Mouse (Mus musculus) kidney, adult 18-20 months (tissue): ENCODE measurements at regions not wholly inside any gene's neighbourhood (a gene's known extent, or its start where the extent isn't known, plus 50 kb on each side); places are given as distances from the start of the nearest gene placed in this dataset.

ENCODE experiments used
- DNase-seq: peaks from one replicate; pipeline ENCODE4 v3.0.0; 2021

GRCm38 (mm10) chr11:45058658-45059057, 441.5 kb downstream of the Ebf1 start:
- DNase-seq = no peak

- DNase-seq = no peak
Measured at GRCm38 (mm10) chr11:45066592-45066991, 449.5 kb downstream of the Ebf1 start.

GRCm38 (mm10) chr11:45070280-45070679, 453.2 kb downstream of the Ebf1 start:
- no peak for DNase-seq

- no peak for DNase-seq
Measured at GRCm38 (mm10) chr11:45071195-45071594, 454.1 kb downstream of the Ebf1 start.

GRCm38 (mm10) chr11:45084506-45085037, 467.5 kb downstream of the Ebf1 start:
- DNase-seq = no peak

- DNase-seq = no peak
Measured at GRCm38 (mm10) chr11:45085145-45085544, 468.0 kb downstream of the Ebf1 start.

GRCm38 (mm10) chr11:45087186-45087915, 470.2 kb downstream of the Ebf1 start:
- DNase-seq = no peak

- no peak for DNase-seq
Measured at GRCm38 (mm10) chr11:45088286-45088685, 471.2 kb downstream of the Ebf1 start.

GRCm38 (mm10) chr11:45089561-45089960, 472.4 kb downstream of the Ebf1 start:
- DNase-seq = no peak

GRCm38 (mm10) chr11:45103498-45104336, 486.6 kb downstream of the Ebf1 start:
- no peak for DNase-seq

- no peak for DNase-seq
Measured at GRCm38 (mm10) chr11:45116702-45117101, 499.6 kb downstream of the Ebf1 start.

- DNase-seq = no peak
Measured at GRCm38 (mm10) chr11:45123276-45123675, 506.2 kb downstream of the Ebf1 start.

- DNase-seq = no peak
Measured at GRCm38 (mm10) chr11:45136781-45137180, 519.7 kb downstream of the Ebf1 start.

GRCm38 (mm10) chr11:45138351-45138975, 521.3 kb downstream of the Ebf1 start:
- no peak for DNase-seq

- no peak for DNase-seq
Measured at GRCm38 (mm10) chr11:45140490-45140889, 523.4 kb downstream of the Ebf1 start.

GRCm38 (mm10) chr11:45154070-45154469, 537.0 kb downstream of the Ebf1 start:
- DNase-seq = no peak

GRCm38 (mm10) chr11:45154497-45154896, 537.4 kb downstream of the Ebf1 start:
- DNase-seq = no peak

- no peak for DNase-seq
Measured at GRCm38 (mm10) chr11:45155782-45156181, 538.7 kb downstream of the Ebf1 start.

- no peak for DNase-seq
Measured at GRCm38 (mm10) chr11:45158282-45158681, 541.2 kb downstream of the Ebf1 start.

- DNase-seq = no peak
Measured at GRCm38 (mm10) chr11:45160871-45161270, 543.8 kb downstream of the Ebf1 start.

- no peak for DNase-seq
Measured at GRCm38 (mm10) chr11:45173546-45173945, 556.4 kb downstream of the Ebf1 start.

GRCm38 (mm10) chr11:45174071-45174470, 557.0 kb downstream of the Ebf1 start:
- no peak for DNase-seq
